In the genomic region with DNA sequence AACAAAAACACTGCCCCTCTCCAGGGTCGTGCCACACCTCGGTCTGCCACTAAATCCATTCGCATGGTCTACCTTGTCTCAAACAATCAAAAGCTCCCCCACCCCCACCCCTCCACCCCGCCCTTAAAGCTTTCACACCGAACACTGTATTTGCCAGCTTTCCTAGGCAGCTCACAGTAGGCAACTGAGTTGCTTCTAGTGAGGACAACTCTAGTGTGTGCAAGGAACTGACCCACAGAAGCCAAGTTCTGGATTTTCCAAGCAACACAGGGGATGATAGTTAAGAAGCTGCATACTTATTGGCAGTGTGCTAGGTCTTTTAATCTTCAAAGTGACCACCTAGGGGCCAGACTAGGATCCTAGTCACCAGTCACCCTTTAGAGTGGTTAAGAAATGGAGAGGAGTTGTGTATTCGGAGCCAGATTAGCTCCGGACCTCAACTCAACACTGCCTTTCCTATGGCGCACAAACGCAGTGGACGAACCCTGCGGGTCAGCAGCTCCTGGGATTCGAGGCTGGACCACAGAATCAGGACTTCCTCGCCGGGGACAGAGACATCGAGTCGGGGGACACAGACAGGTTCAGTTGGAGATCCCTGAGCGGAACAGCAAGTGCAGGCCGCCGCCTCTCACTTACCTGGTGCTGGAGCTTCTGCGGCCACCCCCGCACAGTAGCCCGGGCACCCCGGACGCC, we compare ENCODE assay signal across 9 mouse cellular contexts. TPM values are rescaled to one million over a fixed set of nuclear protein-coding genes. Genes with fewer than 3 reads are reported as not detected.
DNase-seq lines count a peak whose midpoint lies in the region; ATAC-seq and TF ChIP-seq lines count a peak whose summit lies in the region.
"Had no signal": no experiment of that assay in that cellular context is flagged by ENCODE, and none has a peak within 500 bp of the region (broad histone marks: within the 10 kb centered on the region; RNA-seq: fewer than 3 reads in every experiment).

No protein-coding gene starts in this region.

- TF ChIP-seq CTCF in embryonic fibroblast, embryonic 13.5 days (IDR thresholded peaks at IDR 0.05; ENCODE audit: borderline replicate concordance, insufficient read depth, low read length): no peak

- intact Hi-C loops in heart, postnatal 25 days (cut with DNase I): no loop called here

- H3K9me3 ChIP-seq in limb, embryonic 11.5 days (ENCODE audit: control insufficient read depth, low read length): no peaks in the 10 kb centered on the region; the same call in 1 of the 2 replicates
- no peaks in the 10 kb centered on the region for H3K9me3 ChIP-seq in stomach, embryonic 15.5 days

- ATAC-seq in CD4-positive, CD25-positive, alpha-beta regulatory T cell, adult 4 months: peak; percentile 2
- peak; percentile 22; the same call in 1 of the 2 replicates for ATAC-seq in limb, embryonic 11.5 days (ENCODE audit: insufficient number of reproducible peaks, low FRiP score, low TSS enrichment, low read depth)
- no peak for ATAC-seq in stomach, embryonic 15.5 days (ENCODE audit: insufficient read depth, low FRiP score, low read depth)

- H3K27ac ChIP-seq in embryonic fibroblast, embryonic 13.5 days (ENCODE audit: insufficient read depth, low read length): no peak overlapping the region
- no peak overlapping the region for H3K27ac ChIP-seq in limb, embryonic 11.5 days (replicated peaks; ENCODE audit: low read depth, low read length)
- peak overlapping the region; percentile 41; the same call in 1 of the 2 replicates for H3K27ac ChIP-seq in stomach, embryonic 15.5 days

- H3K4me1 ChIP-seq in embryonic fibroblast, embryonic 13.5 days (ENCODE audit: control insufficient read depth, insufficient read depth, low read length): peaks cover 4% of the 10 kb centered on the region; the same call in 1 of the 2 replicates
- H3K4me1 ChIP-seq in limb, embryonic 11.5 days (ENCODE audit: control insufficient read depth, insufficient read depth, low read length): 0 out of 2 replicates have a peak, but pooled peaks cover 5% of the 10 kb centered on the region
- H3K4me1 ChIP-seq in stomach, embryonic 15.5 days: 0 out of 2 replicates have a peak, but pooled peaks cover 7% of the 10 kb centered on the region

- peak overlapping the region; percentile 84 for H3K4me2 ChIP-seq in limb, embryonic 11.5 days (ENCODE audit: low read depth, severe bottlenecking)
- H3K4me2 ChIP-seq in stomach, embryonic 15.5 days: peak overlapping the region; percentile 78

- TF ChIP-seq POLR2A in embryonic fibroblast, embryonic 13.5 days (IDR thresholded peaks at IDR 0.05; ENCODE audit: low read depth, low read length): 0 out of 2 replicates have a peak, but pooled peaks have one; percentile 26

- H3K4me3 ChIP-seq in embryonic fibroblast, embryonic 13.5 days (ENCODE audit: insufficient read depth, low read length): peak overlapping the region; percentile 93
- H3K4me3 ChIP-seq in limb, embryonic 11.5 days (ENCODE audit: low read depth, low read length): peak overlapping the region; percentile 78
- H3K4me3 ChIP-seq in stomach, embryonic 15.5 days (replicated peaks): peak overlapping the region; percentile 63

- DNase-seq in heart, adult 11 months: peak; percentile 87
- DNase-seq in heart, postnatal 25 days (ENCODE audit: low spot score): no peak
- DNase-seq in limb, embryonic 11.5 days (ENCODE audit: low spot score): no peak
- DNase-seq in right cerebral cortex, postnatal 14 days: no peak
- DNase-seq in lung, postnatal 36 days: no peak

- peaks cover 7% of the 10 kb centered on the region for H3K36me3 ChIP-seq in limb, embryonic 11.5 days (ENCODE audit: control insufficient read depth, insufficient read depth, low read length)
- H3K36me3 ChIP-seq in stomach, embryonic 15.5 days: peaks cover 9% of the 10 kb centered on the region; the same call in 1 of the 2 replicates

- H3K27me3 ChIP-seq in limb, embryonic 11.5 days (ENCODE audit: control insufficient read depth, insufficient read depth, low read length): no peaks in the 10 kb centered on the region
- H3K27me3 ChIP-seq in stomach, embryonic 15.5 days (replicated peaks): no peaks in the 10 kb centered on the region
- H3K27me3 ChIP-seq: Patski had no signal

- peak overlapping the region; percentile 66 for H3K9ac ChIP-seq in limb, embryonic 11.5 days (ENCODE audit: low read length)
- peak overlapping the region; percentile 58 for H3K9ac ChIP-seq in stomach, embryonic 15.5 days

- WGBS in limb, embryonic 11.5 days: 3% methylated on average over 24 of the region's 24 CpGs
- 2% methylated on average over 24 of the region's 24 CpGs for WGBS in stomach, embryonic 15.5 days

RNA-seq across cellular contexts. Expression of gene L2hgdh, which starts 0.5 kb away (rescaled TPM):
- 10 to 100 TPM; 41.7 to 47.7 TPM for total RNA-seq in heart, postnatal 25 days (2021)
- polyA plus RNA-seq in CD4-positive, CD25-positive, alpha-beta regulatory T cell, adult 4 months (2017; shearing (Covaris generic)): 1 to 10 TPM; 3.1 TPM
- 12.0 and 12.7 TPM in 2 replicates for polyA plus RNA-seq in embryonic fibroblast, embryonic 13.5 days (2011; ENCODE audit: insufficient read length, low read depth, missing spikeins)
- 19.6 and 19.7 TPM in 2 replicates for polyA plus RNA-seq in limb, embryonic 11.5 days (2014; fragmentation: Nextera tagmentation; extraction: Ambion mirVana)
- polyA plus RNA-seq in stomach, embryonic 15.5 days (2015; fragmentation: Nextera tagmentation; extraction: Ambion mirVana): 18.3 and 21.2 TPM in 2 replicates

RNA-seq across cellular contexts. Expression of gene Atp5s, which starts 0.6 kb away (rescaled TPM):
- total RNA-seq in heart, postnatal 25 days (2021): 10 to 100 TPM; 27.6 to 28.3 TPM
- 10 to 100 TPM; 17.1 to 17.2 TPM for polyA plus RNA-seq in CD4-positive, CD25-positive, alpha-beta regulatory T cell, adult 4 months (2017; shearing (Covaris generic))
- 14.8 and 17.0 TPM in 2 replicates for polyA plus RNA-seq in embryonic fibroblast, embryonic 13.5 days (2011; ENCODE audit: insufficient read length, low read depth, missing spikeins)
- polyA plus RNA-seq in limb, embryonic 11.5 days (2014; fragmentation: Nextera tagmentation; extraction: Ambion mirVana): 25.4 and 25.6 TPM in 2 replicates
- 28.2 and 28.3 TPM in 2 replicates for polyA plus RNA-seq in stomach, embryonic 15.5 days (2015; fragmentation: Nextera tagmentation; extraction: Ambion mirVana)

RNA-seq across cellular contexts. Expression of gene Sos2, which starts 42.5 kb away (rescaled TPM):
- 10 to 100 TPM; 34.9 to 40.3 TPM for total RNA-seq in heart, postnatal 25 days (2021)
- polyA plus RNA-seq in CD4-positive, CD25-positive, alpha-beta regulatory T cell, adult 4 months (2017; shearing (Covaris generic)): 10 to 100 TPM; 13.7 to 16.9 TPM
- 18.9 and 19.4 TPM in 2 replicates for polyA plus RNA-seq in embryonic fibroblast, embryonic 13.5 days (2011; ENCODE audit: insufficient read length, low read depth, missing spikeins)
- polyA plus RNA-seq in limb, embryonic 11.5 days (2014; fragmentation: Nextera tagmentation; extraction: Ambion mirVana): 10.5 and 11.1 TPM in 2 replicates
- 10.9 and 12.3 TPM in 2 replicates for polyA plus RNA-seq in stomach, embryonic 15.5 days (2015; fragmentation: Nextera tagmentation; extraction: Ambion mirVana)
